Mouse (Mus musculus): ENCODE measurements around the gene Ifna4. TPM values are rescaled to one million over a fixed set of nuclear protein-coding genes. Genes with fewer than 3 reads are reported as not detected.

The Ifna4 gene
- polyA plus RNA-seq, 2 experiments, result not detected

DNA sequence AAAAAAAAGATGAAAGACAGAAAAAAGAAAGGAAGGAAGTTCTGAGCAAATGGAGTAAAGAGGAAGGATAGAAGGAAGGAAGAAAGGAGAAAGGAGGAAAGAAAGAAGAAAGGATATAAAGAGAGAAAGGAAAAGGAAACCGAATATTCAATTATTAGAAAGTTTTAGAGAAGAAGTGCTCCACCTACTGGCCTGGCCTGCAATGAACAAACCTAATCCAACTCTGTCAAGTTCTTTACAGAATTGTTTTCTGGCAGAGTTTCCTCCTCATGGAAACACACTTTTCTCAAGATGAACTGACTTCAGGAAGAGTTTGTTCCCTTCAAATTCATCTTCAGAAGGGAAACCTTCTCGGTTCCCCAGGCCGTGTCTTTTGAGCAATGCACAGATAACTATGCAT, 2.8 kb upstream of the Ifna4 start:
- TF ChIP-seq POLR2A (IDR thresholded peaks at IDR 0.05; ENCODE audit: borderline replicate concordance, extremely low read depth, insufficient read depth, insufficient read length), result no peak
- DNase-seq (ENCODE audit: low spot score) (peak; percentile 10), ATAC-seq (ENCODE audit: low FRiP score, low read depth) (no peak)
- WGBS, result 44% methylated on average over 3 of the region's 3 CpGs
- H3K4me3 ChIP-seq (replicated peaks; ENCODE audit: low read length), result no peak overlapping the region
- no peak overlapping the region for H3K9ac ChIP-seq (ENCODE audit: low read depth, low read length, severe bottlenecking)
- H3K9me3 ChIP-seq (ENCODE audit: control insufficient read depth, low read length), result no peaks in the 10 kb centered on the region
- no peaks in the 10 kb centered on the region for H3K36me3 ChIP-seq (ENCODE audit: control insufficient read depth, insufficient read depth, low read length)
- no peak overlapping the region for H3K4me2 ChIP-seq (replicated peaks; ENCODE audit: low read depth, low read length, severe bottlenecking)
- H3K27me3 ChIP-seq (ENCODE audit: control insufficient read depth, insufficient read depth, low read length), result no peaks in the 10 kb centered on the region
- H3K4me1 ChIP-seq (ENCODE audit: control insufficient read depth, insufficient read depth, low read length), result no peaks in the 10 kb centered on the region
- no peak overlapping the region for H3K27ac ChIP-seq (replicated peaks; ENCODE audit: low read depth, low read length)

DNA sequence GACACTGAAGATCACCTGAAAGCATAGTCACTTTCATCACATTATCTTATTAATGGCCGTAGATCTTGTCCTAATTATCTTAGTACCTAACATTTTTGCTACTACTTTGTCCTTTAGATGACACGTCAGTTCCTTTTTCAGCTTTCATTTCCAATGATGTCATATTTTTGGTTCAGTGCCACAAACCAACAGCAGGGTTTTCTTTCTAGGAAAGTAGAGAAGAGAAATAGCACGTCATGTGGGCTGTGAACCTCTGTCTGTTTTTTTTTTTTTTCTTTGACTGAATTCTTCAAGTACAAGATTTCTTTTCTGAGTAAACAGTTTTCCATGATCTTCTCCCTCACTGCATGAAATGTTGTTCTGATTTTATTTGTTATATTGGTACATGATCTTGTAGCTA, 1.6 kb upstream of the Ifna4 start:
- no peak overlapping the region for H3K4me3 ChIP-seq (replicated peaks; ENCODE audit: low read length)
- DNase-seq (ENCODE audit: low spot score), result no peak
- H3K9me3 ChIP-seq (ENCODE audit: control insufficient read depth, low read length), result no peaks in the 10 kb centered on the region
- no peaks in the 10 kb centered on the region for H3K27me3 ChIP-seq (ENCODE audit: control insufficient read depth, insufficient read depth, low read length)
- H3K9ac ChIP-seq (ENCODE audit: low read depth, low read length, severe bottlenecking), result no peak overlapping the region
- no peak for TF ChIP-seq POLR2A (IDR thresholded peaks at IDR 0.05; ENCODE audit: borderline replicate concordance, extremely low read depth, insufficient read depth, insufficient read length)
- no peak overlapping the region for H3K27ac ChIP-seq (replicated peaks; ENCODE audit: low read depth, low read length)
- no peak overlapping the region for H3K4me2 ChIP-seq (replicated peaks; ENCODE audit: low read depth, low read length, severe bottlenecking)
- ATAC-seq (ENCODE audit: low FRiP score, low read depth), result no peak
- WGBS, result 69% methylated on average over 3 of the region's 3 CpGs
- no peaks in the 10 kb centered on the region for H3K36me3 ChIP-seq (ENCODE audit: control insufficient read depth, insufficient read depth, low read length)
- H3K4me1 ChIP-seq (ENCODE audit: control insufficient read depth, insufficient read depth, low read length), result no peaks in the 10 kb centered on the region

- H3K4me3 ChIP-seq (replicated peaks; ENCODE audit: low read length), result no peak overlapping the region
- H3K4me2 ChIP-seq (replicated peaks; ENCODE audit: low read depth, low read length, severe bottlenecking), result no peak overlapping the region
- H3K27me3 ChIP-seq (ENCODE audit: control insufficient read depth, insufficient read depth, low read length), result no peaks in the 10 kb centered on the region
- no peaks in the 10 kb centered on the region for H3K36me3 ChIP-seq (ENCODE audit: control insufficient read depth, insufficient read depth, low read length)
- H3K9ac ChIP-seq (ENCODE audit: low read depth, low read length, severe bottlenecking), result no peak overlapping the region
- 55% methylated on average over 2 of the region's 2 CpGs for WGBS
- ATAC-seq (ENCODE audit: low FRiP score, low read depth) (no peak), DNase-seq (ENCODE audit: low spot score) (no peak)
- no peak overlapping the region for H3K27ac ChIP-seq (replicated peaks; ENCODE audit: low read depth, low read length)
- no peaks in the 10 kb centered on the region for H3K4me1 ChIP-seq (ENCODE audit: control insufficient read depth, insufficient read depth, low read length)
- no peak for TF ChIP-seq POLR2A (IDR thresholded peaks at IDR 0.05; ENCODE audit: borderline replicate concordance, extremely low read depth, insufficient read depth, insufficient read length)
- H3K9me3 ChIP-seq (ENCODE audit: control insufficient read depth, low read length), result no peaks in the 10 kb centered on the region
Measured at GRCm38 (mm10) chr4:88845334-88845733, 3.7 kb downstream of the Ifna4 start.

DNA sequence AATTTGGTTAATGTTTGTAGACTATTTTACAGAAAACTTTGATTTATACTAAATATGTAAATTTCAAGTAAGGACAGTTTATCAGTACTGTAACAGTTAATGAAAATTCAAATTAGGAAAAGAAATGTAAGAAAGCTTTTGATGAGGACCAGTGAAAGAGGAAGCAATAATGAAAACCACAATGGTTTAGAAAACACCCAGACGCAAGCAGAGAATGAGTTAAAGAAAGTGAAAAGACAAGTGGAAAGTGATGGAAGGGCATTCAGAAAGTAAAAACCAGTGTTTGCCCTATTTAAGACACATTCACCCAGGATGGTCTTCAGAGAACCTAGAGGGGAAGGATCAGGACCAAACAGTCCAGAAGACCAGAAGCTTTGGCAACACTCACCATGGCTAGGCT, 8.0 kb downstream of the Ifna4 start, which contains the start of gene Ifna1:
TSS of gene Ifna1 (plus strand) at position 390 of the 400 bp plus-strand sequence.
- no peak within 1 kb of the TSS for H3K9ac ChIP-seq (ENCODE audit: low read depth, low read length, severe bottlenecking)
- WGBS, result 59% methylated on average over 1 of the region's 1 CpGs
- no peak within 1 kb of the TSS for H3K4me2 ChIP-seq (replicated peaks; ENCODE audit: low read depth, low read length, severe bottlenecking)
- ATAC-seq (ENCODE audit: low FRiP score, low read depth) (no peak), DNase-seq (ENCODE audit: low spot score) (no peak)
- H3K27ac ChIP-seq (replicated peaks; ENCODE audit: low read depth, low read length), result no peak within 1 kb of the TSS
- H3K9me3 ChIP-seq (ENCODE audit: control insufficient read depth, low read length), result no peaks in the 10 kb centered on the region
- H3K36me3 ChIP-seq (ENCODE audit: control insufficient read depth, insufficient read depth, low read length), result no peaks in the 10 kb centered on the region
- H3K4me1 ChIP-seq (ENCODE audit: control insufficient read depth, insufficient read depth, low read length), result no peaks in the 10 kb centered on the region
- no peaks in the 10 kb centered on the region for H3K27me3 ChIP-seq (ENCODE audit: control insufficient read depth, insufficient read depth, low read length)
- H3K4me3 ChIP-seq (replicated peaks; ENCODE audit: low read length), result no peak within 1 kb of the TSS
- no peak for TF ChIP-seq POLR2A (IDR thresholded peaks at IDR 0.05; ENCODE audit: borderline replicate concordance, extremely low read depth, insufficient read depth, insufficient read length)

GRCm38 (mm10) chr4:88851026-88851763, 9.5 kb downstream of the Ifna4 start:
- WGBS, result 78% methylated on average over 4 of the region's 4 CpGs
- no peaks in the 10 kb centered on the region for H3K36me3 ChIP-seq (ENCODE audit: control insufficient read depth, insufficient read depth, low read length)
- H3K27ac ChIP-seq (replicated peaks; ENCODE audit: low read depth, low read length), result no peak overlapping the region
- no peak for TF ChIP-seq POLR2A (IDR thresholded peaks at IDR 0.05; ENCODE audit: borderline replicate concordance, extremely low read depth, insufficient read depth, insufficient read length)
- DNase-seq (ENCODE audit: low spot score) (no peak), ATAC-seq (ENCODE audit: low FRiP score, low read depth) (no peak)
- H3K4me3 ChIP-seq (replicated peaks; ENCODE audit: low read length), result no peak overlapping the region
- H3K4me1 ChIP-seq (ENCODE audit: control insufficient read depth, insufficient read depth, low read length), result no peaks in the 10 kb centered on the region
- no peaks in the 10 kb centered on the region for H3K27me3 ChIP-seq (ENCODE audit: control insufficient read depth, insufficient read depth, low read length)
- no peak overlapping the region for H3K9ac ChIP-seq (ENCODE audit: low read depth, low read length, severe bottlenecking)
- H3K9me3 ChIP-seq (ENCODE audit: control insufficient read depth, low read length), result no peaks in the 10 kb centered on the region
- no peak overlapping the region for H3K4me2 ChIP-seq (replicated peaks; ENCODE audit: low read depth, low read length, severe bottlenecking)

All from limb, embryonic 14.5 days (tissue).